19 mouse cellular contexts compared by ENCODE assay signal in genomic region chr19:56105073-56105451, GRCm38 (mm10).
A peak's percentile ranks its signal among the peaks of the same experiment; 100 is the strongest.
DNase-seq lines count a peak whose midpoint lies in the region; ATAC-seq and TF ChIP-seq lines count a peak whose summit lies in the region.
"Had no signal": no experiment of that assay in that cellular context is flagged by ENCODE, and none has a peak within 500 bp of the region (broad histone marks: within the 10 kb centered on the region; RNA-seq: fewer than 3 reads in every experiment).

No protein-coding gene starts in this region.

- H3K27ac ChIP-seq in midbrain, embryonic 10.5 days (replicated peaks), result peak overlapping the region; percentile 59; the same call in 1 of the 2 replicates
- H3K27ac ChIP-seq in midbrain, postnatal 0 days (ENCODE audit: low read depth, low read length), result no peak overlapping the region
- H3K27ac ChIP-seq in neural tube, embryonic 12.5 days, result no peak overlapping the region
- H3K27ac ChIP-seq: heart, adult 2 months; hindbrain, embryonic 14.5 days; intestine, embryonic 15.5 days; limb, embryonic 15.5 days; liver, embryonic 15.5 days had no signal

- peaks cover 23% of the 10 kb centered on the region for H3K4me1 ChIP-seq in midbrain, embryonic 10.5 days
- no peaks in the 10 kb centered on the region for H3K4me1 ChIP-seq in midbrain, postnatal 0 days (ENCODE audit: insufficient read depth, low read length)
- peaks cover 16% of the 10 kb centered on the region for H3K4me1 ChIP-seq in neural tube, embryonic 12.5 days
- H3K4me1 ChIP-seq: liver, embryonic 15.5 days had no signal

- no peak overlapping the region for H3K9ac ChIP-seq in midbrain, postnatal 0 days (replicated peaks; ENCODE audit: low read length, poor library complexity, severe bottlenecking)
- H3K9ac ChIP-seq in neural tube, embryonic 12.5 days, result no peak overlapping the region
- H3K9ac ChIP-seq: forebrain, embryonic 12.5 days; hindbrain, embryonic 14.5 days; intestine, embryonic 15.5 days; limb, embryonic 15.5 days; liver, embryonic 15.5 days had no signal

- H3K4me3 ChIP-seq in midbrain, embryonic 10.5 days, result no peak overlapping the region
- H3K4me3 ChIP-seq in midbrain, postnatal 0 days (ENCODE audit: low read depth, low read length), result no peak overlapping the region
- H3K4me3 ChIP-seq in neural tube, embryonic 12.5 days, result no peak overlapping the region
- H3K4me3 ChIP-seq: forebrain, embryonic 12.5 days; heart, adult 2 months; intestine, embryonic 15.5 days; limb, embryonic 15.5 days; liver, embryonic 15.5 days had no signal

- peaks cover 12% of the 10 kb centered on the region; the same call in 1 of the 2 replicates for H3K9me3 ChIP-seq in midbrain, embryonic 10.5 days (replicated peaks)
- H3K9me3 ChIP-seq in midbrain, postnatal 0 days (ENCODE audit: low read length), result peaks cover 3% of the 10 kb centered on the region; the same call in 1 of the 2 replicates
- 0 out of 2 replicates have a peak, but pooled peaks cover 6% of the 10 kb centered on the region for H3K9me3 ChIP-seq in neural tube, embryonic 12.5 days
- H3K9me3 ChIP-seq: intestine, embryonic 15.5 days; limb, embryonic 15.5 days had no signal

- peaks cover 29% of the 10 kb centered on the region for H3K27me3 ChIP-seq in midbrain, embryonic 10.5 days (ENCODE audit: low read depth, poor library complexity, severe bottlenecking)
- H3K27me3 ChIP-seq in midbrain, postnatal 0 days (ENCODE audit: insufficient read depth, low read length), result no peaks in the 10 kb centered on the region
- H3K27me3 ChIP-seq in neural tube, embryonic 12.5 days (replicated peaks), result peaks cover 11% of the 10 kb centered on the region
- H3K27me3 ChIP-seq: intestine, embryonic 15.5 days; liver, embryonic 15.5 days had no signal

- no peaks in the 10 kb centered on the region for H3K36me3 ChIP-seq in midbrain, embryonic 10.5 days
- no peaks in the 10 kb centered on the region for H3K36me3 ChIP-seq in midbrain, postnatal 0 days (ENCODE audit: insufficient read depth, low read length)
- H3K36me3 ChIP-seq in neural tube, embryonic 12.5 days, result no peaks in the 10 kb centered on the region
- H3K36me3 ChIP-seq: forebrain, embryonic 12.5 days; intestine, embryonic 15.5 days; limb, embryonic 15.5 days; liver, embryonic 15.5 days had no signal

- DNase-seq in embryo, embryonic 10.5 days (ENCODE audit: low spot score), result peak; percentile 49
- DNase-seq in embryo, embryonic 10 days (ENCODE audit: low spot score), result no peak
- no peak for DNase-seq in midbrain, embryonic 10.5 days (ENCODE audit: low spot score)
- DNase-seq in midbrain, postnatal 0 days (ENCODE audit: low spot score), result no peak
- peak; percentile 81 for DNase-seq in forelimb bud, embryonic 11.5 days (ENCODE audit: low read depth, low spot score)
- DNase-seq in ovary, postnatal 14 days (ENCODE audit: low spot score), result no peak
- no peak for DNase-seq in lung, adult 18-20 months
- DNase-seq: adrenal gland, adult 8-10 months; cerebellum, adult 8-10 months; gastrocnemius, postnatal 14 days; lung, postnatal 10 days; thymus, postnatal 14 days had no signal

- H3K4me2 ChIP-seq in midbrain, postnatal 0 days (ENCODE audit: low read depth, low read length, poor library complexity, severe bottlenecking), result no peak overlapping the region
- H3K4me2 ChIP-seq in neural tube, embryonic 12.5 days (replicated peaks), result peak overlapping the region; percentile 42; the same call in 1 of the 2 replicates
- H3K4me2 ChIP-seq: forebrain, embryonic 12.5 days; hindbrain, embryonic 14.5 days; intestine, embryonic 15.5 days; limb, embryonic 15.5 days; liver, embryonic 15.5 days had no signal

- no peak for ATAC-seq in midbrain, postnatal 0 days (ENCODE audit: low FRiP score)
- ATAC-seq in neural tube, embryonic 12.5 days (ENCODE audit: low FRiP score, low read depth), result no peak
- ATAC-seq: intestine, embryonic 15.5 days had no signal

- WGBS in midbrain, embryonic 10.5 days, result 85% methylated on average over 4 of the region's 4 CpGs
- WGBS in midbrain, postnatal 0 days, result 64% methylated on average over 4 of the region's 4 CpGs
- WGBS in neural tube, embryonic 12.5 days, result 46% methylated on average over 4 of the region's 4 CpGs

- TF ChIP-seq CTCF in midbrain, postnatal 0 days (IDR thresholded peaks at IDR 0.05), result no peak

Comparison
In these comparisons a context has a peak if more than half of its experiments do, and no peak if none do; other contexts are left out.
1. DNase-seq: peak in embryo, embryonic 10.5 days (single experiment) and forelimb bud, embryonic 11.5 days (single experiment); none in embryo, embryonic 10 days (single experiment), midbrain, embryonic 10.5 days (single experiment), midbrain, postnatal 0 days (single experiment), ovary, postnatal 14 days (single experiment) and lung, adult 18-20 months (0 of 2).